19 mouse cellular contexts compared by ENCODE assay signal in genomic region chr5:101876185-101876584, GRCm38 (mm10).
"Had no signal": no experiment of that assay in that cellular context is flagged by ENCODE, and none has a peak within 500 bp of the region (broad histone marks: within the 10 kb centered on the region; RNA-seq: fewer than 3 reads in every experiment).

No protein-coding gene starts in this region.

- H3K4me2 ChIP-seq: limb, embryonic 13.5 days; liver, embryonic 12.5 days; liver, embryonic 15.5 days; lung, embryonic 14.5 days; midbrain, embryonic 11.5 days; neural tube, embryonic 12.5 days; neural tube, embryonic 15.5 days had no signal

- H3K27me3 ChIP-seq: limb, embryonic 13.5 days; liver, embryonic 12.5 days; liver, embryonic 15.5 days; neural tube, embryonic 12.5 days; neural tube, embryonic 15.5 days had no signal

- H3K27ac ChIP-seq: kidney, postnatal 0 days; limb, embryonic 10.5 days; limb, embryonic 13.5 days; liver, embryonic 12.5 days; liver, embryonic 15.5 days; neural tube, embryonic 12.5 days; neural tube, embryonic 15.5 days; stomach, postnatal 0 days had no signal

- ATAC-seq: intestine, postnatal 0 days; liver, embryonic 12.5 days had no signal

- DNase-seq: kidney, adult 2 months; kidney, postnatal 36 days; liver; lung, embryonic 14.5 days; midbrain, embryonic 14.5 days; right cerebral cortex, adult 18-20 months; right cerebral cortex, postnatal 14 days; right cerebral cortex, postnatal 4 days; thymus, postnatal 25 days had no signal

- H3K4me3 ChIP-seq: limb, embryonic 10.5 days; limb, embryonic 13.5 days; liver, embryonic 12.5 days; liver, embryonic 15.5 days; neural tube, embryonic 12.5 days; neural tube, embryonic 15.5 days had no signal

- H3K9me3 ChIP-seq: limb, embryonic 10.5 days; limb, embryonic 13.5 days; liver, embryonic 12.5 days; liver, embryonic 15.5 days; neural tube, embryonic 12.5 days; neural tube, embryonic 15.5 days had no signal

- H3K9ac ChIP-seq: limb, embryonic 13.5 days; liver, embryonic 12.5 days; liver, embryonic 15.5 days; lung, embryonic 14.5 days; neural tube, embryonic 12.5 days; neural tube, embryonic 15.5 days had no signal

- H3K4me1 ChIP-seq: limb, embryonic 10.5 days; limb, embryonic 13.5 days; liver, embryonic 12.5 days; liver, embryonic 15.5 days; neural tube, embryonic 12.5 days; neural tube, embryonic 15.5 days had no signal
